Mouse (Mus musculus): ENCODE data around the gene Mpzl3. TPM values are rescaled to one million over a fixed set of nuclear protein-coding genes. Genes with fewer than 3 reads are reported as not detected.

Gene Mpzl3
- total and polyA plus RNA-seq, 2 experiments from 2014 or later = 1.3 to 2.5 TPM

DNA sequence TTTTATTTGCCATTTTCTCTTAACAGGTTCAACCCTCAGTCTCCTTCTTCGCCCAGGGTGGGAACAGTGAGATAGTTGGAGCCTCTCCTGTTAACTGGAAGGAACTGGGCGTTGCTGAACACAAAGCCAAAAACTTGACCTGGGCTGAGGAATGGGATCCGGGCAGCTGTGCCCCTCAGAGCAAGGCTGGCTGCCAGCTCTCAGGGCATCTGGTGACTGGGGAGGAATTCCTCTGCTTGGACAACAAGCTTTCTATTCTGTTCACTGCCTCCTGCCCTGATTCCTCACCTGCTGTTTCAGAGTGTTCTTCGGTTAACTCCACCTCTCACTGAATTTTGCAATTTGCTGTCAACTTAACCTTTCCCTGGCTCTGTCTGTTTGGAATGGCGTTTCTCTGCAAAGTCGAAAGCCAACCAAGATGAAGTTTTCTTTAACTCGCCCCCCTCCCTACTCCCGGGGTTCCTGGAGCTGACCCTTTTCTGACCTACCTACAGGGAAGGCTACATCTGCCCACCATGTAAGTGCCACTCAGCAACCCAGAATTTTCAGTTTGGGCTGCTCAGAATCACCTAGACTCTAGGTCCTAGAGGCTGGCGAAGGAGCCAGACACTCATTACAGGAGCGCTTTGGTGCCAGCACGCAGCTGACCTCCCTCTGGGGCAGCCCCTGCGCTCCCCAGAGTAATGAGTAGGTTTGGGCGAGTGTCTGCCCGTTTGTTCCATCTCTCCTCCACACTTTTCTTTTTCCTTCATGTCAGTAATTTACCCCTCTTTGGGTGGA lies 14.7 kb upstream of the Mpzl3 start:
- no peak for ATAC-seq (ENCODE audit: low FRiP score)
- DNase-seq (ENCODE audit: low spot score) = no peak
- Histone ChIP-seq H3K4me3 (ENCODE audit: low read depth, low read length) (no peak overlapping the region), H3K4me1 (ENCODE audit: insufficient read depth, low read length) (no peaks in the 10 kb centered on the region), H3K27ac (ENCODE audit: low read depth, low read length) (no peak overlapping the region), H3K36me3 (ENCODE audit: insufficient read depth, low read length) (no peaks in the 10 kb centered on the region), H3K9me3 (ENCODE audit: low read length) (no peaks in the 10 kb centered on the region), H3K9ac (replicated peaks; ENCODE audit: low read length, poor library complexity, severe bottlenecking) (no peak overlapping the region), H3K27me3 (ENCODE audit: insufficient read depth, low read length) (peaks cover 58% of the 10 kb centered on the region), H3K4me2 (ENCODE audit: low read depth, low read length, poor library complexity, severe bottlenecking) (peak overlapping the region; percentile 22)
- TF ChIP-seq CTCF (IDR thresholded peaks at IDR 0.05) = no peak
- 19% methylated on average over 14 of the region's 14 CpGs for WGBS

DNA sequence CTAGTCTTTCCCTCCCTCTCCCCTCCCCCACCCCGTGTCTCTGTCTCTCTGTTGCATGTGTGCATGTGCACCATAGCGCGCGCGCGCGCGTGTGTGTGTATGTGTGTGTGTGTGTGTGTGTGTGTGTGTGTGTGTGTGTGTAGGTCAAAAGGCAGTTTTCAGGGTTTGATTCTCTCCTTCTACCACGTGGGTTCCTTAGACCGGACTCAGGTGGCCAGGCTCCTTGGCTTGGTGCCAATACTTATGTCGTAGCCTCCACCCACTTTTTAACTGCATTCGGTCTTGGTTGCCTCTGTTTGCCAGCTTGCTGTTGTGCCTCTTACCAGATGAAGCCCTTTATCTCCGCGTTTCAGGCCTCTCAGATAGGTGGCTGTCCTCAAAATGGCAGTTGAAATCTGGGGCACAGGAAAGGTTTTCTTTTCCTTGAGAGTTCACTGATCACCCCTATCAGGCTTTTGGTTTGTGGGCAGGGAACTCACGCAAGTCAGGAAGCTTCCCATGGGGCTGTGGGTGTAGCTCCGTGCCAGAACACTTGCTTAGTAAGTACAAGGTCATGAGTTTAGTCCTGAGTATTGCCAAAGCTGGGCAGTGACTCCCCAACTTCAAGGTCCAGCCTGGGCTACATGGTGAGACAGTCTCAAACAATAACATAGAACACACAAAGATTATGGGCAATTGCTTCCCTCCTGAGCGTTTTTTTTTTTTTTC lies 13.7 kb upstream of the Mpzl3 start:
- TF ChIP-seq CTCF (IDR thresholded peaks at IDR 0.05) = no peak
- no peak overlapping the region for H3K4me2 ChIP-seq (ENCODE audit: low read depth, low read length, poor library complexity, severe bottlenecking)
- H3K27me3 ChIP-seq (ENCODE audit: insufficient read depth, low read length) = peaks cover 58% of the 10 kb centered on the region
- no peak overlapping the region for H3K9ac ChIP-seq (replicated peaks; ENCODE audit: low read length, poor library complexity, severe bottlenecking)
- no peak overlapping the region for H3K27ac ChIP-seq (ENCODE audit: low read depth, low read length)
- DNase-seq (ENCODE audit: low spot score) (no peak), ATAC-seq (ENCODE audit: low FRiP score) (no peak)
- no peak overlapping the region for H3K4me3 ChIP-seq (ENCODE audit: low read depth, low read length)
- 39% methylated on average over 17 of the region's 17 CpGs for WGBS
- H3K36me3 ChIP-seq (ENCODE audit: insufficient read depth, low read length) = no peaks in the 10 kb centered on the region
- no peaks in the 10 kb centered on the region for H3K9me3 ChIP-seq (ENCODE audit: low read length)
- no peaks in the 10 kb centered on the region for H3K4me1 ChIP-seq (ENCODE audit: insufficient read depth, low read length)

DNA sequence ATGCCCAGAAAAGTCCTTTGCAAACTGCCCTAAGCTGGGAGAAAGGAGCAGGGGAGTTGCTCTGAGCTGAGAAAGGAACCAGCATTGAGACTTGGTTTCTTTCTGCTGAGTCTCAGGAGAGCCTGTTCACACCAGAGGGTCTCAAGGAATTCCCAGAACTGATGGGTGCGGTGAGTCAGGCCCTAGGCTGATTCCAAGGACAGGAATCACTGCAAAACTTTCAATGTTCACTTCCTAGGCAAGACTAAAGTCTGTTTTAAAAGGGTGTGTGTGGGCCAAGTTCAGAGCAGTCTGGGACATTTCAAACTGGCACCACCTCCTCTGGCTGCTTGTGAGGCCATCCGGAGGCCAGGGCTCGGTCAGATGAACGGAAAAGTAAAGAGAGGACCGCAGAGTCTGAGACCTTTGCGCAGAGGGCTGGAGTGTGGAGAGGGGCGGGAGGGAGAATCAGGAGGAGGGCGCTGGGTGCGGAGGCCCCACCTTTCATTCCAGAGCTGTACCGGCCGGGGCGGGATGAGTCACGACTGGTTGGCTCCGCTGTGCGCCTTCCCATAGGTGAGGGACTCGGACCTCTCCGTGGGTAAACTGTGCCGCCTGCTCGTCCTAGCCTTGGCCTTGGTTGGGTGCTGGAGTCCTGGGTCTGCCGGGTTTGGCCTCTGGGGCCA lies 12.8 kb upstream of the Mpzl3 start:
- H3K9ac ChIP-seq (replicated peaks; ENCODE audit: low read length, poor library complexity, severe bottlenecking) = no peak overlapping the region
- no peak overlapping the region for H3K4me3 ChIP-seq (ENCODE audit: low read depth, low read length)
- H3K4me2 ChIP-seq (ENCODE audit: low read depth, low read length, poor library complexity, severe bottlenecking) = no peak overlapping the region

DNA sequence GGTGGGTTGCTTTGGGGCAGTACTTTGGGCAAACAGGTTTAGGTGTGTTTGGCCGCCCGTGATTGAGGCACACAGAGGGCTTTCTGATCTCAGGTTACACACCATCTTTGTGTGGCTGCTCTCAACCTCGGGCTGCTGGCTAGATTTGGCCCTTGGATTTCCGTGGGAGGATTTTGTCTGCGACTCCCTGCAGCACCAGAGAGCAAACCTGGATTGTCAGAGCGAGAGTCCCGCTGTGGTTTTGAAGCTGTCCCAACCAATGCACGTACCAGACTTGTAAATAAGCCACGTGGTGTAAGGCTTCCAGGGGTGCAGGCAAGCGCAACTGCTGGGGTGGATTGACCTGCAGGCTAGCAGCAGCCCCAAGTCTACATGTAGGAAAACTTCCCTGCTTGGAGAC lies 12.0 kb upstream of the Mpzl3 start:
- H3K27me3 ChIP-seq (ENCODE audit: insufficient read depth, low read length) = peaks cover 58% of the 10 kb centered on the region
- H3K4me3 ChIP-seq (ENCODE audit: low read depth, low read length) = no peak overlapping the region
- no peaks in the 10 kb centered on the region for H3K4me1 ChIP-seq (ENCODE audit: insufficient read depth, low read length)
- H3K9ac ChIP-seq (replicated peaks; ENCODE audit: low read length, poor library complexity, severe bottlenecking) = no peak overlapping the region
- no peak for DNase-seq (ENCODE audit: low spot score)
- H3K9me3 ChIP-seq (ENCODE audit: low read length) = no peaks in the 10 kb centered on the region
- WGBS = under 1% methylated on average over 10 of the region's 10 CpGs
- ATAC-seq (ENCODE audit: low FRiP score) = no peak
- H3K27ac ChIP-seq (ENCODE audit: low read depth, low read length) = no peak overlapping the region
- TF ChIP-seq CTCF (IDR thresholded peaks at IDR 0.05) = no peak
- no peak overlapping the region for H3K4me2 ChIP-seq (ENCODE audit: low read depth, low read length, poor library complexity, severe bottlenecking)
- no peaks in the 10 kb centered on the region for H3K36me3 ChIP-seq (ENCODE audit: insufficient read depth, low read length)

More for the DNA sequence above, 12.8 kb upstream of the Mpzl3 start:
- Histone ChIP-seq H3K27ac (ENCODE audit: low read depth, low read length) (no peak overlapping the region), H3K4me1 (ENCODE audit: insufficient read depth, low read length) (no peaks in the 10 kb centered on the region), H3K9me3 (ENCODE audit: low read length) (no peaks in the 10 kb centered on the region), H3K36me3 (ENCODE audit: insufficient read depth, low read length) (no peaks in the 10 kb centered on the region), H3K27me3 (ENCODE audit: insufficient read depth, low read length) (peaks cover 58% of the 10 kb centered on the region)
- WGBS = 2% methylated on average over 19 of the region's 20 CpGs
- ATAC-seq (ENCODE audit: low FRiP score) = no peak
- TF ChIP-seq CTCF (IDR thresholded peaks at IDR 0.05) = no peak
- no peak for DNase-seq (ENCODE audit: low spot score)

DNA sequence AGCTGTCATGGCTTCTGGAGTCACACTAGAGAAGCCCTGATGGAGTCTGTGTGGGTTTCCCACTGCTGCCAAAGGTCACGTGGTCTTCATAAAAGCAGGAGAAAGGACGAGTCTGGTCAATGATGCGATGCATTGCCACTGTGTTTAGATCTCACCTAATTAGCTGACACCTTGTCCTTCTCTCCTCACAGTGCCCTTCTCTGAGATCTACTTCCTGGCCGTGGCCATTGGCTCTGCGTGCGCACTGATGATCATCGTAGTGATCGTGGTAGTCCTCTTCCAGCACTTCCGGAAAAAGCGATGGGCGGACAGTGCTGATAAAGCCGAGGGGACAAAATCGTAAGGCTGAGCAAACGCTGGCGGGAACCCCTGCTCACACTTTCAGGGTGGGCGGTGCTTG lies 8.0 kb upstream of the Mpzl3 start:
- Histone ChIP-seq H3K4me3 (ENCODE audit: low read depth, low read length) (no peak overlapping the region), H3K9me3 (ENCODE audit: low read length) (no peaks in the 10 kb centered on the region), H3K27me3 (ENCODE audit: insufficient read depth, low read length) (peaks cover 31% of the 10 kb centered on the region), H3K4me2 (ENCODE audit: low read depth, low read length, poor library complexity, severe bottlenecking) (no peak overlapping the region), H3K9ac (replicated peaks; ENCODE audit: low read length, poor library complexity, severe bottlenecking) (no peak overlapping the region), H3K36me3 (ENCODE audit: insufficient read depth, low read length) (no peaks in the 10 kb centered on the region), H3K27ac (ENCODE audit: low read depth, low read length) (no peak overlapping the region), H3K4me1 (ENCODE audit: insufficient read depth, low read length) (no peaks in the 10 kb centered on the region)
- ATAC-seq (ENCODE audit: low FRiP score) (no peak), DNase-seq (ENCODE audit: low spot score) (no peak)
- 92% methylated on average over 16 of the region's 16 CpGs for WGBS
- TF ChIP-seq CTCF (IDR thresholded peaks at IDR 0.05) = no peak

DNA sequence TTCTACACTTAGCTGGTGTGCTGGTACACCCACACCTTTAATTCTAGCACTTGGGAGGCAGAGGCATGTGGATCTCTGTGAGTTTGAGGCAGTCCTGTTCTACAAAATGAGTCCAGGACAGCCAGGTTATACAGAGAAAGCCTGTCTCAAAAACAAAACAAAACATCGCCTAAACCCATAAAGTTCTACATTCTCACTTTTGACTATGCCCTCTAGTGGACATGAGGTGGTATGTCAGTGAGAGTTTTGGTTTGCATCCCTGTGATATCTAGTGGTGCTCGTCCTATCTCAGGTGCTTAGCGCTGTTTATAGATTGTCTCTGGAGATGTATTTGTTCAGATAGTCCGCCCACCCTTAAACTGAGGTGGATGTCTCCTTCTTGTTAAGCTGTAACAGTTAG lies 6.5 kb upstream of the Mpzl3 start:
- Histone ChIP-seq H3K9me3 (ENCODE audit: low read length) (no peaks in the 10 kb centered on the region), H3K4me1 (ENCODE audit: insufficient read depth, low read length) (no peaks in the 10 kb centered on the region), H3K4me2 (ENCODE audit: low read depth, low read length, poor library complexity, severe bottlenecking) (no peak overlapping the region), H3K9ac (replicated peaks; ENCODE audit: low read length, poor library complexity, severe bottlenecking) (no peak overlapping the region), H3K4me3 (ENCODE audit: low read depth, low read length) (no peak overlapping the region), H3K27ac (ENCODE audit: low read depth, low read length) (no peak overlapping the region), H3K36me3 (ENCODE audit: insufficient read depth, low read length) (no peaks in the 10 kb centered on the region), H3K27me3 (ENCODE audit: insufficient read depth, low read length) (peaks cover 23% of the 10 kb centered on the region)
- DNase-seq (ENCODE audit: low spot score) (peak; percentile 38), ATAC-seq (ENCODE audit: low FRiP score) (no peak)
- 16% methylated on average over 4 of the region's 4 CpGs for WGBS
- TF ChIP-seq CTCF (IDR thresholded peaks at IDR 0.05) = peak; percentile 83

All from midbrain, postnatal 0 days (tissue).